Mouse (Mus musculus) megakaryocyte, embryonic 14.5 days (primary cell): ENCODE data around the gene Ctnna3. TPM values are rescaled to one million over a fixed set of nuclear protein-coding genes. Genes with fewer than 3 reads are reported as not detected.

Experiments
- H3K27me3 ChIP-seq: replicated peaks from 2 replicates; pipeline ENCODE3; 2012; ENCODE audit warnings: inconsistent platforms
- H3K36me3 ChIP-seq: replicated peaks from 2 replicates; pipeline ENCODE3; 2012; ENCODE audit warnings: low read length, inconsistent platforms, mixed read lengths
- H3K4me1 ChIP-seq: 2 replicates; pipeline ENCODE4 v1.6.1; 2012; ENCODE audit warnings: inconsistent platforms
- H3K4me3 ChIP-seq: replicated peaks from 2 replicates; pipeline ENCODE3; 2012; ENCODE audit warnings: moderate library complexity, mild to moderate bottlenecking, inconsistent platforms
- H3K9me3 ChIP-seq: 2 replicates; pipeline ENCODE4 v1.6.1; 2012; ENCODE audit warnings: inconsistent platforms
- FLI1 ChIP-seq: IDR thresholded peaks from 2 replicates; pipeline ENCODE4 v1.6.1; 2012; ENCODE audit warnings: low read length, inconsistent platforms, mixed read lengths
- GATA1 ChIP-seq: IDR thresholded peaks from 3 replicates; pipeline ENCODE4 v1.6.1; 2012; ENCODE audit warnings: mixed read lengths, low read length, inconsistent platforms, borderline replicate concordance
- polyA plus RNA-seq: library from polyadenylated mRNA; stranded (reverse); fragments of >175 nt; gene quantifications from 2 replicates; pipeline ENCODE4 v1.2.3, GENCODE M21; 2012; ENCODE audit warnings: low replicate concordance; ENCODE audit not compliant: insufficient read depth

Gene Ctnna3
- polyA plus RNA-seq, 1 experiment, result not detected

GRCm38 (mm10) chr10:63453926-63454325 lies 24.0 kb downstream of the Ctnna3 start:
- TF ChIP-seq GATA1, result no peak
- TF ChIP-seq FLI1, result no peak
- H3K4me1 ChIP-seq, result peaks cover 11% of the 10 kb centered on the region
- no peak overlapping the region for H3K4me3 ChIP-seq
- no peaks in the 10 kb centered on the region for H3K9me3 ChIP-seq
- H3K36me3 ChIP-seq, result no peaks in the 10 kb centered on the region
- H3K27me3 ChIP-seq, result no peaks in the 10 kb centered on the region

GRCm38 (mm10) chr10:63455110-63455878 lies 25.4 kb downstream of the Ctnna3 start:
- no peaks in the 10 kb centered on the region for H3K36me3 ChIP-seq
- no peak for TF ChIP-seq GATA1
- no peak for TF ChIP-seq FLI1
- no peak overlapping the region for H3K4me3 ChIP-seq
- H3K9me3 ChIP-seq, result no peaks in the 10 kb centered on the region
- H3K27me3 ChIP-seq, result no peaks in the 10 kb centered on the region
- peaks cover 11% of the 10 kb centered on the region for H3K4me1 ChIP-seq

GRCm38 (mm10) chr10:63457292-63458128 lies 27.6 kb downstream of the Ctnna3 start:
- Histone ChIP-seq H3K9me3 (no peaks in the 10 kb centered on the region), H3K4me1 (peaks cover 11% of the 10 kb centered on the region), H3K36me3 (no peaks in the 10 kb centered on the region), H3K27me3 (no peaks in the 10 kb centered on the region), H3K4me3 (no peak overlapping the region)
- TF ChIP-seq FLI1 (no peak), GATA1 (no peak)

- no peak for TF ChIP-seq GATA1
- TF ChIP-seq FLI1, result no peak
- no peaks in the 10 kb centered on the region for H3K27me3 ChIP-seq
- H3K36me3 ChIP-seq, result no peaks in the 10 kb centered on the region
- peaks cover 8% of the 10 kb centered on the region for H3K4me1 ChIP-seq
- H3K4me3 ChIP-seq, result no peak overlapping the region
- no peaks in the 10 kb centered on the region for H3K9me3 ChIP-seq
These were observed 31.0 kb downstream of the Ctnna3 start for GRCm38 (mm10) chr10:63460935-63461334.

GRCm38 (mm10) chr10:63472473-63472872 lies 42.6 kb downstream of the Ctnna3 start:
- peaks cover 30% of the 10 kb centered on the region for H3K4me1 ChIP-seq
- TF ChIP-seq GATA1, result no peak
- no peak for TF ChIP-seq FLI1
- H3K36me3 ChIP-seq, result no peaks in the 10 kb centered on the region
- H3K4me3 ChIP-seq, result no peak overlapping the region
- no peaks in the 10 kb centered on the region for H3K27me3 ChIP-seq
- no peaks in the 10 kb centered on the region for H3K9me3 ChIP-seq

GRCm38 (mm10) chr10:63476167-63476647 lies 46.3 kb downstream of the Ctnna3 start:
- Histone ChIP-seq H3K9me3 (no peaks in the 10 kb centered on the region), H3K4me3 (peak overlapping the region; percentile 28), H3K27me3 (no peaks in the 10 kb centered on the region), H3K4me1 (peaks cover 40% of the 10 kb centered on the region), H3K36me3 (no peaks in the 10 kb centered on the region)
- TF ChIP-seq FLI1 (no peak), GATA1 (no peak)

- no peak for TF ChIP-seq FLI1
- TF ChIP-seq GATA1, result no peak
- Histone ChIP-seq H3K4me1 (peaks cover 40% of the 10 kb centered on the region), H3K4me3 (no peak overlapping the region), H3K36me3 (no peaks in the 10 kb centered on the region), H3K27me3 (no peaks in the 10 kb centered on the region), H3K9me3 (no peaks in the 10 kb centered on the region)
These were observed 49.0 kb downstream of the Ctnna3 start for GRCm38 (mm10) chr10:63478946-63479345.

- Histone ChIP-seq H3K4me1 (peaks cover 34% of the 10 kb centered on the region), H3K9me3 (no peaks in the 10 kb centered on the region), H3K4me3 (no peak overlapping the region), H3K27me3 (no peaks in the 10 kb centered on the region), H3K36me3 (no peaks in the 10 kb centered on the region)
- TF ChIP-seq FLI1 (no peak), GATA1 (no peak)
These were observed 50.2 kb downstream of the Ctnna3 start for GRCm38 (mm10) chr10:63480066-63480465.

- Histone ChIP-seq H3K4me1 (peaks cover 5% of the 10 kb centered on the region), H3K36me3 (no peaks in the 10 kb centered on the region), H3K9me3 (peaks cover 8% of the 10 kb centered on the region), H3K27me3 (no peaks in the 10 kb centered on the region), H3K4me3 (no peak overlapping the region)
- TF ChIP-seq FLI1 (no peak), GATA1 (no peak)
These were observed 58.4 kb downstream of the Ctnna3 start for GRCm38 (mm10) chr10:63488346-63488745.

- no peak for TF ChIP-seq FLI1
- TF ChIP-seq GATA1, result no peak
- H3K27me3 ChIP-seq, result no peaks in the 10 kb centered on the region
- H3K36me3 ChIP-seq, result no peaks in the 10 kb centered on the region
These were observed 94.1 kb downstream of the Ctnna3 start for GRCm38 (mm10) chr10:63523956-63524355.

More at GRCm38 (mm10) chr10:63523956-63524355, 94.1 kb downstream of the Ctnna3 start:
- Histone ChIP-seq H3K9me3 (no peaks in the 10 kb centered on the region), H3K4me1 (no peaks in the 10 kb centered on the region), H3K4me3 (no peak overlapping the region)
